Mouse (Mus musculus) liver, adult 2 months (tissue): ENCODE results near the gene Reep1.

ENCODE experiments used
- CTCF ChIP-seq: fragments of 200-500 bp; IDR thresholded peaks from 2 replicates; pipeline ENCODE4 v1.5.1; 2011; ENCODE audit warnings: low read depth, low read length, control low read depth
- POLR2A ChIP-seq: fragments of 200-500 bp; IDR thresholded peaks from 2 replicates; pipeline ENCODE4 v1.6.1; 2011; ENCODE audit warnings: low read length, control low read depth; ENCODE audit not compliant: insufficient read depth; ENCODE audit errors: extremely low read depth

DNA sequence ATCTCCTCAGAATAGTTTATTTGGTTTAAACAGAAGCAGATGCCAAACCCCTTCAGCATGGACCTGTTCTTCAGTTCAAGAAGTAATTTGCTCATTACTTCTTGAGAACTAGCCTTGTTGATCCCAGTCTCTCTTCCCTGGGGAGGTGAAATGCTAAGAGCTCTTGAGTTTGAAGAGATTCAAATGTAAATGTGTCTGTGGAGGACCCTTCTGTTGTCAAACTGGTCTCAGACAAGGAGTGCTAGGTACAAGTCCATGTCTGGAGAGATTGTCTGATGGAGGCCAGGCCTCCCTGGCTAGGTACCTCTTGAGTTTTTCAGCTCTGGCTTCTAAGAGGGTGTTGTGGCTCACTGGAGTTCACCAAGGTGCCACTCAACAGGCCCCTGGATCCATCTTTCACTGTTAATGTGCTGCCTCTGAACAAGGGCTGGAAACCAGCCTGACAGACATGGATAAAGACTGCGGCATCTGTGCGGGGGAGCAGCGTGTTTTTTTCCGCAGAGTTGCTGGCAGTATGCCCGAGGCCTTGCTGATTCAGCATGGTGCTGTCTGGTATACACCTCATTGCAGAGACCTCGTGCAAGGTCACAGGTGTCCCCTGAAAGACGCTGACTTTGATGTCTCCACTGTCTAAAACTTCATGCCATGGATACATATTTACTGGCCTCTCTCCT is 45.6 kb downstream of the Reep1 start:
- TF ChIP-seq CTCF (no peak), POLR2A (no peak)
